Mouse (Mus musculus) lung, postnatal 0 days (tissue): ENCODE results near the gene Ecpas. TPM values are rescaled to one million over a fixed set of nuclear protein-coding genes. Genes with fewer than 3 reads are reported as not detected.

Source experiments
- ATAC-seq: fragments of 200-750 bp; cut with Nextera tagmentation; 2 replicates; pipeline ENCODE4 v1.8.0; 2017; ENCODE audit warnings: moderate library complexity
- DNase-seq: peaks from one replicate; pipeline ENCODE4 v3.0.0-alpha.2; 2016; ENCODE audit warnings: low spot score
- H3K27ac ChIP-seq: fragments of 300-500 bp; sonication (generic); 2 replicates; pipeline ENCODE4 v1.5.1; 2014; ENCODE audit warnings: antibody characterized with exemption, mild to moderate bottlenecking, low read length, mixed read lengths
- H3K27me3 ChIP-seq: fragments of 300-500 bp; sonication (generic); replicated peaks from 2 replicates; pipeline ENCODE4 v1.6.1; 2014; ENCODE audit warnings: low read length, mixed read lengths; ENCODE audit not compliant: insufficient read depth
- H3K36me3 ChIP-seq: fragments of 300-500 bp; sonication (generic); 2 replicates; pipeline ENCODE4 v1.6.1; 2014; ENCODE audit warnings: low read length, mixed read lengths; ENCODE audit not compliant: insufficient read depth
- H3K4me1 ChIP-seq: fragments of 300-500 bp; sonication (generic); 2 replicates; pipeline ENCODE4 v1.6.1; 2014; ENCODE audit warnings: antibody characterized with exemption, low read depth, low read length, mixed read lengths; ENCODE audit not compliant: insufficient read depth
- H3K4me2 ChIP-seq: fragments of 300-500 bp; sonication (generic); replicated peaks from 2 replicates; pipeline ENCODE4 v1.6.1; 2014; ENCODE audit warnings: low read depth, mild to moderate bottlenecking, low read length, moderate library complexity, mixed read lengths
- H3K4me3 ChIP-seq: fragments of 300-500 bp; sonication (generic); 2 replicates; pipeline ENCODE4 v1.5.1; 2014; ENCODE audit warnings: low read depth, low read length
- H3K9ac ChIP-seq: fragments of 300-500 bp; sonication (generic); replicated peaks from 2 replicates; pipeline ENCODE4 v1.6.1; 2014; ENCODE audit warnings: low read depth, mild to moderate bottlenecking
- H3K9me3 ChIP-seq: fragments of 300-500 bp; sonication (generic); 2 replicates; pipeline ENCODE4 v1.6.1; 2016; ENCODE audit warnings: low read length, mixed read lengths
- CTCF ChIP-seq: IDR thresholded peaks from 2 replicates; pipeline ENCODE4 v1.5.1; 2016; ENCODE audit warnings: antibody characterized with exemption, mild to moderate bottlenecking
- EP300 ChIP-seq: IDR thresholded peaks from 2 replicates; pipeline ENCODE4 v1.6.1; 2016; ENCODE audit warnings: antibody characterized with exemption, mild to moderate bottlenecking, control low read depth
- WGBS: fragments of 180-500 bp; shearing (Covaris S2); extraction: QIAGEN DNeasy Blood & Tissue Kit; methylation state at CpG from one replicate; pipeline ENCODE4 v1.1.7; 2014; 5-methylcytosine and 5-hydroxymethylcytosine counted together
- polyA plus RNA-seq: library from polyadenylated mRNA; unstranded; fragments of >200 nt; fragmentation: Nextera tagmentation; extraction: Ambion mirVana; gene quantifications from 2 replicates; pipeline ENCODE4 v1.2.1, GENCODE M21; 2015

Gene Ecpas
- polyA plus RNA-seq, 1 experiment from 2014 or later, result 15.8 TPM

DNA sequence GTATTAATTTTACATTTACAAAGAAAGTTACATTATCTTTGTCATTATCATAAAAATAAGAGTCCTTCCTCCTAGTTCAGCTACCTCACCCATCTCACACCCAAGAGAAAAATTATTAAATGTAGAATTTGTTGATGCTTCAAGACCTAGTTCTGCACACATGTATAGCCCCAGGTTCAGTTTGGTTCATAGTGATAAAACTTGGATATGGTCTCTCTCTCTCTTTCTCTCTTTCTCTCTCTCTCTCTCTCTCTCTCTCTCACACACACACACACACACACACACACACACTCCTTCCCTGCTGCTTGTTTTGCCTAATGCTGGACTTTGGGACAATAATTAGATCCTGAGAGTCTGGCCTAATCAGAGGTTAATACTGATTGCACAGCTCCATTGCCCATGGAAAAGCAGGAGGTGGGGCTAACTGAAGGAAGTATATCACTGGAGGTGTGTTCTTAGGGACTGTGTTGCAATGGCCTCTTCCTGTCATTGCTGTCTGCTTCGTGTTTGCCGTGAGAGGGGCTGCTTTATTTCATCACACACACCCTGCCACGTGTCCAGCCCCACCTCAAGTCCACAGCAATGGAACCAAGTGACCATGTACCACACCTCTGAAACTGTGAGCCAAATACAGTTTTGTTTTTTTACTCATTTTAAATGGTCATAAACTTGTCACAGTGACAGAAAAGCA is 932 bp upstream of the Ecpas start:
- Histone ChIP-seq H3K36me3 (no peaks in the 10 kb centered on the region), H3K9ac (no peak overlapping the region), H3K4me3 (no peak overlapping the region), H3K27ac (no peak overlapping the region), H3K27me3 (no peaks in the 10 kb centered on the region), H3K4me1 (peaks cover 4% of the 10 kb centered on the region; the same call in 1 of the 2 replicates), H3K4me2 (no peak overlapping the region), H3K9me3 (no peaks in the 10 kb centered on the region)
- DNase-seq (peak; percentile 64), ATAC-seq (no peak)
- 28% methylated on average over 3 of the region's 3 CpGs for WGBS
- TF ChIP-seq CTCF (no peak), EP300 (no peak)

DNA sequence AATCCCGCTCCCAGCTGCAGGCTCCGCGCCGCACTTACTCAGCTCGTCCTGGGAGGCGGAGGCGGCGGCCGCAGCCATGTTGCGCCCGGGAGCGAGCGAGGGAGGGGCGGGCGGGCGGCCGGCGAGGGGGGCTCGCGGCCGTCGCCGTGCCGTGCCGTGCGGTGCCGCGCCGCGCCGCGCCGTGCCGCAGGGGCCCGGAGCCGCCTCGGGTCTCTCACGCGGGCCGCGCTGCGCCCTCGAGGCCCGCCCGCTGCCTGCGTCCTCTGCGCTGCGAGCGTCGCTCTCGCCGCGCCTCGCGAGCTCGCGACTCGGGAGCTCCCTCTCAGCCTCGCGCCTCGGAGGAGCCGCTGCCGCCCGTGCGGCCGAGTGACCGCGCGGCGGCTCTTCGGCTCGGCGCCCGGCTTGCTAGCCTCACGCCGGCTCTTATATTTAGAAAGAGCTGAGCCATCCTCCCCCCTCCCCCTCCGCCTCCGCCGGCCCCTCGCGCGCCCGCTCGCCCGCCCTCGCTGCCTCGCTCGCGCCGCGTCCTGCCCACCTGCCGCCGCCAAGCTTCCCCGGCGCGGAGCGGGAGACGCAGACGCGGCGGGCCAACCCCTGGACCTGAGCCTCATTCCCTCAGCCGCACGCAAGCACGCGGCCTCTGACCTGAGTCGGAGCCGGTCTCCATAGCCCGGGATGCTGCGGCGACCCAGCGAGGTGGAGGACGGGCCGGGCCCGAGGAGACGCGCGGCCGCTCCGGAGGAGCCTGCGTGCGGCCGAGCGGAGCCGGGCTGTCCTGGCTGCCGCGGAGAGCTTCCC is 519 bp downstream of the Ecpas start:
- WGBS, result 3% methylated on average over 78 of the region's 126 CpGs
- DNase-seq, result peak; percentile 77
- no peaks in the 10 kb centered on the region for H3K36me3 ChIP-seq

DNA sequence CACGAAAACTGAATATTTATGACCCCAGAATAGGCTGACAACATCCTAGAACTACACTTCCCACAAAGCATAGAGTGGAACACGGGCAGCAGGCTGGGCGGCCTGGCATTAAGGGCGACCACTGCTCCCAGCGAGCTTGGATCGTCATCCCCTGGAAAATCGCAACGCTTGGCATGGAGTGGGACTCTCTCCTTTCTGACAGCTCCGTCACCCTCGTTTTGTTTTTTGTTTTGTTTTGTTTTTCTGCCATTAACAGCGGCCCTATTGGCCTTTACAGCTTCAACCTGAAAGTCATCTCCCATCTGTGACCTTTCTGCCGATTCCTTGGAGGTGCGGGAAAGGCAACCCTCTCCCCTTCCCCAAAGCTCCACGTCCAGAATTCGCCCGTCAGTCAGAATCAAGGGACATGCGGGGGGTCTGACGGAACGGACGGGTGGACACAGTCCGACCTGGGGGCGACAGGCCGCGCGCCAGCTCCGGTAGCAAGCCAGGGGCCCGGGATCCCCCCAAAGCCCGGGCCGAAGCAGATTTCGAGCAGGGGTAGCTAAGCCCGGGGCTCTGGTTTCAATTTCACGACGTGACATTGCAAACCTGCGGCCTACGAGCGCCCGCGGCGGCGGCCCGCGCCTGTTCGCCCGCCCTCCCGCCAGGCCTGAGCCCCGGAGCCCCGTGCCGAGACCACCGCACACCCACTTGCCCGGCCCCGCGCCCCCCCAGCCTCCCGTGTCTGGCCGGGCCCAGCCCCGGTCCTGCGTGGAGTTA is 1.3 kb downstream of the Ecpas start:
- WGBS, result under 1% methylated on average over 53 of the region's 56 CpGs
- ATAC-seq, result peak; percentile 63
- DNase-seq, result peak; percentile 66
- Histone ChIP-seq H3K4me2 (peak overlapping the region; percentile 82), H3K27me3 (no peaks in the 10 kb centered on the region), H3K9ac (peak overlapping the region; percentile 95), H3K4me3 (peak overlapping the region; percentile 92), H3K4me1 (peaks cover 4% of the 10 kb centered on the region; the same call in 1 of the 2 replicates), H3K9me3 (no peaks in the 10 kb centered on the region), H3K27ac (peak overlapping the region; percentile 97), H3K36me3 (no peaks in the 10 kb centered on the region)
- TF ChIP-seq CTCF, result no peak
- no peak for TF ChIP-seq EP300

More for the DNA sequence above, 519 bp downstream of the Ecpas start:
- TF ChIP-seq EP300 (no peak), CTCF (no peak)
- Histone ChIP-seq H3K9ac (peak overlapping the region; percentile 95), H3K9me3 (no peaks in the 10 kb centered on the region), H3K4me3 (peak overlapping the region; percentile 92), H3K4me1 (peaks cover 4% of the 10 kb centered on the region; the same call in 1 of the 2 replicates), H3K27ac (peak overlapping the region; percentile 97), H3K27me3 (no peaks in the 10 kb centered on the region), H3K4me2 (peak overlapping the region; percentile 82)
- ATAC-seq, result peak; percentile 77

DNA sequence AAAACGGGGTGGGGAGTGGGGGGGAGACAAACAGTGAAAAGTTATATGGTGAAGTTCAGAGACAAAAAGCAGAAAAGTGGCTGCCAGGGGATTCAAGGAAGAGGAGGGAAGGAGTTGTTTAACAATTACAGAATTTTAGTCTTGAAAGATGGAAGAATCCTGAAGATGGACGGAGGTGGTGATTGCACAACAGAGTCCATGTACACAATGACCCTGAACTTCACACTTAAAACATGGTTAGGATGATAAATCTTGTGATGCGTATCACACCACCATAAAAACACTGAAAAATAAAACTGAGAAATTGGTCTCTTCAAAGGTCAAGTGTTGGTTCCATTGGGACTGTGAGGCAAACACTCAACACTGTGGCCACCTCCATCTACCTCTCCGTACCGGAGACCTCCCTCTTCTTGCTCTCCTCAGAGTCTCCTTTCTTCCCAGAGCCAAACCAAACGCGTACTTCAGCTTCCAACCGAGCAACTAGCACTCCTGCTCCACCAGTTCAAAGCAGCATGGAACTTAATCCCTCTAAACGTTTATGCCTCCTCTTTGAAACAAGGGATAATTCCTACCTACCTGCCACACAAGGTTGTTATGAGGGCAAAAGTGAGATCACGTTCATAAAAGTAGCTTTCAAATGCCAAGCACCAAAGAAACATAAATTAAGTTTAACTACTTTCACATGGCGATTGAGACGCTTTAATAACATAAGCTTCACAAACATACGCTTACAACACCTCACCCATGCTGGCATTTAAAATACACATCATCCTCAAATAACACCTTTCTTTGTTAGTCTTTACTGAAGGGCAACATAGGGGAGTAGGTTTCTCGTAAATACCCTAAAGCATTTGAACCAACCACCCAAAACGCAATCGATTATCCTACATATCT is 2.1 kb downstream of the Ecpas start:
- no peak for TF ChIP-seq EP300
- no peak for TF ChIP-seq CTCF
- no peaks in the 10 kb centered on the region for H3K9me3 ChIP-seq
- H3K36me3 ChIP-seq, result no peaks in the 10 kb centered on the region
- peak overlapping the region; percentile 92 for H3K4me3 ChIP-seq
- H3K9ac ChIP-seq, result peak overlapping the region; percentile 95; the same call in 1 of the 2 replicates
- no peak for ATAC-seq
- H3K4me2 ChIP-seq, result peak overlapping the region; percentile 82
- DNase-seq, result no peak
- H3K27me3 ChIP-seq, result no peaks in the 10 kb centered on the region
- WGBS, result 30% methylated on average over 16 of the region's 16 CpGs
- peak overlapping the region; percentile 97; the same call in 1 of the 2 replicates for H3K27ac ChIP-seq
- peaks cover 4% of the 10 kb centered on the region; the same call in 1 of the 2 replicates for H3K4me1 ChIP-seq

DNA sequence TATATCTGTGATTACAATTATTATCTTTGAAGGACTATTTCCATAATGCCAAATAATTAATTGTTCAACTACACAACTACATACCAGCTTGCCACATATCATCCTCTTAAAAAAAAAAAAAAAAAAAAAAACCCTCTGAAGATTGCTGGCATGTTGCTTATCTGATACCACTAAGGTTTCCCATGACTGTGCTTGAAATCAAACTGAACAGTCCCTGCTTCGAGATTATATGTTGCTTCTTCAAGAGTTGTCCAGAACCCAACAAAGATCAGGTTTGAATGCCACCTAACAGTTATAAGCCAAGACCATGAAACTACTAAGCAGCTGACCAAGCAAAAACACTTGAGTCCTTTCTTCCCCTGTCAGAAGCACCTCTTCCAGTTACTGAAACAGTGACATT is 5.1 kb downstream of the Ecpas start:
- Histone ChIP-seq H3K27ac (no peak overlapping the region), H3K9me3 (no peaks in the 10 kb centered on the region), H3K4me1 (peaks cover 4% of the 10 kb centered on the region; the same call in 1 of the 2 replicates), H3K27me3 (no peaks in the 10 kb centered on the region), H3K36me3 (no peaks in the 10 kb centered on the region), H3K4me3 (no peak overlapping the region), H3K9ac (no peak overlapping the region), H3K4me2 (no peak overlapping the region)
- ATAC-seq (no peak), DNase-seq (no peak)
- TF ChIP-seq EP300 (no peak), CTCF (no peak)
- 96% methylated on average over 1 of the region's 1 CpGs for WGBS
